Mouse (Mus musculus): ENCODE measurements around the gene Samd15.

The Samd15 gene

GRCm38 (mm10) chr12:87236882-87237483, 37.5 kb downstream of the Samd15 start:
- no peak for DNase-seq

GRCm38 (mm10) chr12:87238632-87239031, 39.1 kb downstream of the Samd15 start, which contains the start of gene Noxred1:
TSS of gene Noxred1 (minus strand) at chr12:87238732.
- no peak for DNase-seq

GRCm38 (mm10) chr12:87250161-87250560, 50.6 kb downstream of the Samd15 start:
- DNase-seq: no peak

- no peak for DNase-seq
Observed at GRCm38 (mm10) chr12:87253878-87254277, 54.4 kb downstream of the Samd15 start.

GRCm38 (mm10) chr12:87256629-87257028, 57.1 kb downstream of the Samd15 start:
- DNase-seq: no peak

- DNase-seq: no peak
Observed at GRCm38 (mm10) chr12:87260562-87260961, 61.0 kb downstream of the Samd15 start.

All from retina, postnatal 1 day (tissue).